Mouse (Mus musculus) forebrain, embryonic 15.5 days (tissue): ENCODE data around the gene Pcca. TPM values are rescaled to one million over a fixed set of nuclear protein-coding genes. Genes with fewer than 3 reads are reported as not detected.
A peak's percentile ranks its signal among the peaks of the same experiment; 100 is the strongest.

ENCODE experiments used
- ATAC-seq: fragments of 200-750 bp; cut with Nextera tagmentation; replicated peaks from 2 replicates; pipeline ENCODE4 v1.8.0; 2017; ENCODE audit warnings: mild to moderate bottlenecking, moderate TSS enrichment, moderate library complexity
- H3K27ac ChIP-seq: fragments of 300-500 bp; sonication (generic); replicated peaks from 2 replicates; pipeline ENCODE4 v1.5.1; 2015; ENCODE audit warnings: mild to moderate bottlenecking, inconsistent platforms
- H3K27me3 ChIP-seq: fragments of 300-500 bp; sonication (generic); 2 replicates; pipeline ENCODE4 v1.6.1; 2015; ENCODE audit warnings: inconsistent platforms
- H3K36me3 ChIP-seq: fragments of 300-500 bp; sonication (generic); 2 replicates; pipeline ENCODE4 v1.6.1; 2015; ENCODE audit warnings: mild to moderate bottlenecking, inconsistent platforms
- H3K4me1 ChIP-seq: fragments of 300-500 bp; sonication (generic); 2 replicates; pipeline ENCODE4 v1.6.1; 2015; ENCODE audit warnings: inconsistent platforms
- H3K4me2 ChIP-seq: fragments of 300-500 bp; sonication (generic); replicated peaks from 2 replicates; pipeline ENCODE4 v1.6.1; 2015; ENCODE audit warnings: mild to moderate bottlenecking, inconsistent platforms
- H3K4me3 ChIP-seq: fragments of 300-500 bp; sonication (generic); 2 replicates; pipeline ENCODE4 v1.5.1; 2015; ENCODE audit warnings: mild to moderate bottlenecking, inconsistent platforms
- H3K9ac ChIP-seq: fragments of 300-500 bp; sonication (generic); replicated peaks from 2 replicates; pipeline ENCODE4 v1.6.1; 2015; ENCODE audit warnings: mild to moderate bottlenecking, inconsistent platforms
- H3K9me3 ChIP-seq: fragments of 300-500 bp; sonication (generic); 2 replicates; pipeline ENCODE4 v1.6.1; 2016; ENCODE audit warnings: inconsistent platforms
- WGBS: fragments of 180-500 bp; shearing (Covaris S2); methylation state at CpG from one replicate; pipeline ENCODE4 v1.1.7; 2015; ENCODE audit warnings: mixed read lengths; 5-methylcytosine and 5-hydroxymethylcytosine counted together
- polyA plus RNA-seq: library from polyadenylated mRNA; unstranded; fragments of >200 nt; fragmentation: Nextera tagmentation; extraction: Ambion mirVana; gene quantifications from 2 replicates; pipeline ENCODE4 v1.2.1, GENCODE M21; 2015

The Pcca gene
- polyA plus RNA-seq, 1 experiment from 2014 or later, result 21.9 TPM

- no peaks in the 10 kb centered on the region for H3K4me1 ChIP-seq
- H3K27ac ChIP-seq, result no peak overlapping the region
- no peak overlapping the region for H3K4me2 ChIP-seq
- ATAC-seq, result no peak
- H3K9ac ChIP-seq, result no peak overlapping the region
- WGBS, result 94% methylated on average over 1 of the region's 1 CpGs
- H3K4me3 ChIP-seq, result no peak overlapping the region
- H3K36me3 ChIP-seq, result no peaks in the 10 kb centered on the region
- H3K27me3 ChIP-seq, result no peaks in the 10 kb centered on the region
- no peaks in the 10 kb centered on the region for H3K9me3 ChIP-seq
Measured at GRCm38 (mm10) chr14:122830433-122830832, 296.3 kb downstream of the Pcca start.

- Histone ChIP-seq H3K27ac (no peak overlapping the region), H3K9me3 (no peaks in the 10 kb centered on the region), H3K4me1 (peaks cover 3% of the 10 kb centered on the region; the same call in 1 of the 2 replicates), H3K27me3 (no peaks in the 10 kb centered on the region), H3K9ac (no peak overlapping the region), H3K4me2 (no peak overlapping the region), H3K36me3 (no peaks in the 10 kb centered on the region), H3K4me3 (no peak overlapping the region)
- 96% methylated on average over 3 of the region's 3 CpGs for WGBS
- no peak for ATAC-seq
Measured at GRCm38 (mm10) chr14:122833666-122834065, 299.5 kb downstream of the Pcca start.

GRCm38 (mm10) chr14:122834753-122835152, 300.6 kb downstream of the Pcca start:
- Histone ChIP-seq H3K27me3 (no peaks in the 10 kb centered on the region), H3K9ac (no peak overlapping the region), H3K9me3 (no peaks in the 10 kb centered on the region), H3K27ac (no peak overlapping the region), H3K4me3 (no peak overlapping the region), H3K36me3 (no peaks in the 10 kb centered on the region), H3K4me1 (peaks cover 3% of the 10 kb centered on the region; the same call in 1 of the 2 replicates), H3K4me2 (no peak overlapping the region)
- no peak for ATAC-seq
- WGBS, result 94% methylated on average over 1 of the region's 1 CpGs

- Histone ChIP-seq H3K9ac (no peak overlapping the region), H3K4me1 (peaks cover 3% of the 10 kb centered on the region; the same call in 1 of the 2 replicates), H3K36me3 (no peaks in the 10 kb centered on the region), H3K4me2 (no peak overlapping the region), H3K27me3 (no peaks in the 10 kb centered on the region), H3K4me3 (no peak overlapping the region), H3K27ac (no peak overlapping the region), H3K9me3 (no peaks in the 10 kb centered on the region)
- no peak for ATAC-seq
- 78% methylated on average over 7 of the region's 7 CpGs for WGBS
Measured at GRCm38 (mm10) chr14:122835487-122836190, 301.5 kb downstream of the Pcca start.

GRCm38 (mm10) chr14:122836221-122836620, 302.1 kb downstream of the Pcca start:
- Histone ChIP-seq H3K4me1 (peaks cover 3% of the 10 kb centered on the region; the same call in 1 of the 2 replicates), H3K9me3 (no peaks in the 10 kb centered on the region), H3K4me3 (no peak overlapping the region), H3K27me3 (no peaks in the 10 kb centered on the region), H3K4me2 (no peak overlapping the region), H3K36me3 (no peaks in the 10 kb centered on the region), H3K9ac (no peak overlapping the region), H3K27ac (no peak overlapping the region)
- no peak for ATAC-seq
- 38% methylated on average over 4 of the region's 4 CpGs for WGBS

- no peak for ATAC-seq
- peaks cover 3% of the 10 kb centered on the region; the same call in 1 of the 2 replicates for H3K4me1 ChIP-seq
- H3K27me3 ChIP-seq, result no peaks in the 10 kb centered on the region
- H3K4me3 ChIP-seq, result no peak overlapping the region
- no peaks in the 10 kb centered on the region for H3K9me3 ChIP-seq
- H3K9ac ChIP-seq, result no peak overlapping the region
- no peaks in the 10 kb centered on the region for H3K36me3 ChIP-seq
- WGBS, result 63% methylated on average over 2 of the region's 2 CpGs
- H3K4me2 ChIP-seq, result no peak overlapping the region
- no peak overlapping the region for H3K27ac ChIP-seq
Measured at GRCm38 (mm10) chr14:122837018-122837417, 302.9 kb downstream of the Pcca start.

GRCm38 (mm10) chr14:122852506-122853057, 318.5 kb downstream of the Pcca start:
- Histone ChIP-seq H3K9ac (no peak overlapping the region), H3K27ac (no peak overlapping the region), H3K4me2 (no peak overlapping the region), H3K4me1 (no peaks in the 10 kb centered on the region), H3K27me3 (no peaks in the 10 kb centered on the region), H3K9me3 (no peaks in the 10 kb centered on the region), H3K36me3 (no peaks in the 10 kb centered on the region), H3K4me3 (no peak overlapping the region)
- no peak for ATAC-seq
- WGBS, result 87% methylated on average over 5 of the region's 5 CpGs

- Histone ChIP-seq H3K36me3 (no peaks in the 10 kb centered on the region), H3K4me3 (no peak overlapping the region), H3K9ac (no peak overlapping the region), H3K27me3 (no peaks in the 10 kb centered on the region), H3K4me1 (peaks cover 7% of the 10 kb centered on the region; the same call in 1 of the 2 replicates), H3K9me3 (no peaks in the 10 kb centered on the region), H3K27ac (no peak overlapping the region), H3K4me2 (no peak overlapping the region)
- WGBS, result 88% methylated on average over 1 of the region's 1 CpGs
- ATAC-seq, result no peak
Measured at GRCm38 (mm10) chr14:122859792-122860191, 325.7 kb downstream of the Pcca start.

- Histone ChIP-seq H3K27me3 (no peaks in the 10 kb centered on the region), H3K4me1 (peaks cover 7% of the 10 kb centered on the region; the same call in 1 of the 2 replicates), H3K9ac (no peak overlapping the region), H3K36me3 (no peaks in the 10 kb centered on the region), H3K27ac (no peak overlapping the region), H3K4me2 (no peak overlapping the region), H3K4me3 (no peak overlapping the region), H3K9me3 (no peaks in the 10 kb centered on the region)
- WGBS, result 7% methylated on average over 4 of the region's 4 CpGs
- ATAC-seq, result peak; percentile 48
Measured at GRCm38 (mm10) chr14:122862623-122863022, 328.5 kb downstream of the Pcca start.

GRCm38 (mm10) chr14:122865462-122866129, 331.5 kb downstream of the Pcca start:
- ATAC-seq, result no peak
- Histone ChIP-seq H3K36me3 (no peaks in the 10 kb centered on the region), H3K4me1 (peaks cover 26% of the 10 kb centered on the region), H3K9ac (no peak overlapping the region), H3K4me2 (no peak overlapping the region), H3K4me3 (no peak overlapping the region), H3K27me3 (peaks cover 11% of the 10 kb centered on the region), H3K9me3 (no peaks in the 10 kb centered on the region), H3K27ac (no peak overlapping the region)
- 86% methylated on average over 4 of the region's 4 CpGs for WGBS

- H3K27ac ChIP-seq, result no peak overlapping the region
- peaks cover 14% of the 10 kb centered on the region for H3K27me3 ChIP-seq
- H3K9ac ChIP-seq, result no peak overlapping the region
- no peaks in the 10 kb centered on the region for H3K9me3 ChIP-seq
- H3K4me2 ChIP-seq, result no peak overlapping the region
- no peaks in the 10 kb centered on the region for H3K36me3 ChIP-seq
- peaks cover 40% of the 10 kb centered on the region for H3K4me1 ChIP-seq
- WGBS, result 52% methylated on average over 4 of the region's 4 CpGs
- no peak for ATAC-seq
- H3K4me3 ChIP-seq, result no peak overlapping the region
Measured at GRCm38 (mm10) chr14:122867531-122868285, 333.6 kb downstream of the Pcca start.

- Histone ChIP-seq H3K9me3 (no peaks in the 10 kb centered on the region), H3K4me3 (no peak overlapping the region), H3K27me3 (peaks cover 26% of the 10 kb centered on the region), H3K27ac (no peak overlapping the region), H3K36me3 (no peaks in the 10 kb centered on the region), H3K9ac (no peak overlapping the region), H3K4me1 (peaks cover 48% of the 10 kb centered on the region), H3K4me2 (no peak overlapping the region)
- 76% methylated on average over 6 of the region's 6 CpGs for WGBS
- no peak for ATAC-seq
Measured at GRCm38 (mm10) chr14:122869831-122870230, 335.7 kb downstream of the Pcca start.
